Mouse (Mus musculus) stomach, embryonic 16.5 days (tissue): Measurements from ENCODE around the gene Dip2b. TPM values are rescaled to one million over a fixed set of nuclear protein-coding genes. Genes with fewer than 3 reads are reported as not detected.
"Not testable (repeated sequence)": the region's sequence is repeated elsewhere in the genome, so short reads cannot be mapped to it uniquely, and the experiment has no call there.

Experiments
- ATAC-seq: fragments of 200-750 bp; cut with Nextera tagmentation; 2 replicates; pipeline ENCODE4 v1.8.0; 2017; ENCODE audit warnings: moderate number of reproducible peaks, moderate TSS enrichment; ENCODE audit not compliant: insufficient read depth, low FRiP score
- H3K27ac ChIP-seq: fragments of 300-500 bp; sonication (generic); 2 replicates; pipeline ENCODE4 v1.5.1; 2014; ENCODE audit warnings: low read length
- H3K27me3 ChIP-seq: fragments of 300-500 bp; sonication (generic); 2 replicates; pipeline ENCODE4 v1.6.1; 2014; ENCODE audit warnings: low read length, control low read depth, mixed read lengths; ENCODE audit not compliant: control insufficient read depth, insufficient read depth
- H3K36me3 ChIP-seq: fragments of 300-500 bp; sonication (generic); 2 replicates; pipeline ENCODE4 v1.6.1; 2014; ENCODE audit warnings: low read length; ENCODE audit not compliant: control insufficient read depth, insufficient read depth
- H3K4me1 ChIP-seq: fragments of 300-500 bp; sonication (generic); 2 replicates; pipeline ENCODE4 v1.6.1; 2014; ENCODE audit warnings: low read length, control low read depth, mixed read lengths; ENCODE audit not compliant: control insufficient read depth, insufficient read depth
- H3K4me2 ChIP-seq: fragments of 300-500 bp; sonication (generic); 2 replicates; pipeline ENCODE4 v1.6.1; 2014; ENCODE audit warnings: low read depth, low read length, mixed read lengths
- H3K4me3 ChIP-seq: fragments of 300-500 bp; sonication (generic); replicated peaks from 2 replicates; pipeline ENCODE4 v1.5.1; 2014; ENCODE audit warnings: mild to moderate bottlenecking, low read length
- H3K9ac ChIP-seq: fragments of 300-500 bp; sonication (generic); 2 replicates; pipeline ENCODE4 v1.6.1; 2014; ENCODE audit warnings: low read length
- H3K9me3 ChIP-seq: fragments of 300-500 bp; sonication (generic); replicated peaks from 2 replicates; pipeline ENCODE4 v1.6.1; 2016; ENCODE audit warnings: low read length, control low read depth; ENCODE audit not compliant: control insufficient read depth
- WGBS: fragments of 180-500 bp; shearing (Covaris S2); extraction: QIAGEN DNeasy Blood & Tissue Kit; methylation state at CpG from one replicate; pipeline ENCODE4 v1.1.7; 2014; 5-methylcytosine and 5-hydroxymethylcytosine counted together
- polyA plus RNA-seq: library from polyadenylated mRNA; unstranded; fragments of >200 nt; fragmentation: Nextera tagmentation; extraction: Ambion mirVana; gene quantifications from 2 replicates; pipeline ENCODE4 v1.2.1, GENCODE M21; 2015

The Dip2b gene
- polyA plus RNA-seq, 1 experiment from 2014 or later: 10.4 TPM

GRCm38 (mm10) chr15:100248665-100249433 lies 210.4 kb downstream of the Dip2b start:
- WGBS: 91% methylated on average over 6 of the region's 6 CpGs
- ATAC-seq: no peak
- no peak overlapping the region for H3K4me2 ChIP-seq
- no peaks in the 10 kb centered on the region for H3K9me3 ChIP-seq
- no peaks in the 10 kb centered on the region for H3K4me1 ChIP-seq
- no peak overlapping the region for H3K9ac ChIP-seq
- H3K27me3 ChIP-seq: no peaks in the 10 kb centered on the region
- H3K4me3 ChIP-seq: no peak overlapping the region
- peaks cover 40% of the 10 kb centered on the region for H3K36me3 ChIP-seq
- no peak overlapping the region for H3K27ac ChIP-seq

GRCm38 (mm10) chr15:100251153-100251780 lies 212.8 kb downstream of the Dip2b start:
- no peak overlapping the region for H3K4me3 ChIP-seq
- no peaks in the 10 kb centered on the region for H3K27me3 ChIP-seq
- WGBS: 82% methylated on average over 6 of the region's 6 CpGs
- no peak overlapping the region for H3K4me2 ChIP-seq
- peaks cover 39% of the 10 kb centered on the region for H3K36me3 ChIP-seq
- no peak for ATAC-seq
- no peaks in the 10 kb centered on the region for H3K9me3 ChIP-seq
- no peak overlapping the region for H3K9ac ChIP-seq
- no peaks in the 10 kb centered on the region for H3K4me1 ChIP-seq
- no peak overlapping the region for H3K27ac ChIP-seq

- Histone ChIP-seq H3K9ac (no peak overlapping the region), H3K9me3 (no peaks in the 10 kb centered on the region), H3K27me3 (no peaks in the 10 kb centered on the region), H3K27ac (no peak overlapping the region), H3K36me3 (peaks cover 35% of the 10 kb centered on the region), H3K4me2 (no peak overlapping the region), H3K4me3 (no peak overlapping the region), H3K4me1 (no peaks in the 10 kb centered on the region)
- no peak for ATAC-seq
- 78% methylated on average over 6 of the region's 6 CpGs for WGBS
These were observed 217.9 kb downstream of the Dip2b start for GRCm38 (mm10) chr15:100256386-100256785.

GRCm38 (mm10) chr15:100257305-100257704 lies 218.8 kb downstream of the Dip2b start:
- no peaks in the 10 kb centered on the region for H3K9me3 ChIP-seq
- no peak overlapping the region for H3K4me2 ChIP-seq
- 85% methylated on average over 5 of the region's 5 CpGs for WGBS
- ATAC-seq: no peak
- H3K27ac ChIP-seq: no peak overlapping the region
- no peaks in the 10 kb centered on the region for H3K4me1 ChIP-seq
- no peak overlapping the region for H3K4me3 ChIP-seq
- H3K9ac ChIP-seq: no peak overlapping the region
- H3K27me3 ChIP-seq: no peaks in the 10 kb centered on the region
- H3K36me3 ChIP-seq: peaks cover 35% of the 10 kb centered on the region

GRCm38 (mm10) chr15:100258646-100259425 lies 220.4 kb downstream of the Dip2b start:
- H3K4me2 ChIP-seq: no peak overlapping the region
- H3K27ac ChIP-seq: no peak overlapping the region
- H3K36me3 ChIP-seq: peaks cover 22% of the 10 kb centered on the region
- H3K9me3 ChIP-seq: no peaks in the 10 kb centered on the region
- WGBS: 93% methylated on average over 7 of the region's 7 CpGs
- H3K4me3 ChIP-seq: no peak overlapping the region
- no peaks in the 10 kb centered on the region for H3K27me3 ChIP-seq
- H3K4me1 ChIP-seq: no peaks in the 10 kb centered on the region
- no peak for ATAC-seq
- no peak overlapping the region for H3K9ac ChIP-seq

GRCm38 (mm10) chr15:100260351-100260750 lies 221.9 kb downstream of the Dip2b start:
- ATAC-seq, H3K27me3 ChIP-seq, H3K9me3 ChIP-seq, H3K4me1 ChIP-seq, H3K4me3 ChIP-seq, H3K27ac ChIP-seq, H3K4me2 ChIP-seq, H3K9ac ChIP-seq: not testable (repeated sequence)
- H3K36me3 ChIP-seq: peaks cover 12% of the 10 kb centered on the region
- 91% methylated on average over 7 of the region's 7 CpGs for WGBS

- Histone ChIP-seq H3K27me3 (no peaks in the 10 kb centered on the region), H3K4me3 (no peak overlapping the region), H3K9ac (no peak overlapping the region), H3K4me1 (no peaks in the 10 kb centered on the region), H3K36me3 (peaks cover 3% of the 10 kb centered on the region; the same call in 1 of the 2 replicates), H3K27ac (no peak overlapping the region), H3K4me2 (no peak overlapping the region), H3K9me3 (no peaks in the 10 kb centered on the region)
- WGBS: 27% methylated on average over 4 of the region's 4 CpGs
- ATAC-seq: no peak
These were observed 224.9 kb downstream of the Dip2b start for GRCm38 (mm10) chr15:100263246-100263905.

GRCm38 (mm10) chr15:100265586-100266325 lies 227.3 kb downstream of the Dip2b start:
- no peak overlapping the region for H3K9ac ChIP-seq
- no peak overlapping the region for H3K27ac ChIP-seq
- WGBS: 72% methylated on average over 4 of the region's 5 CpGs
- no peaks in the 10 kb centered on the region for H3K4me1 ChIP-seq
- no peak for ATAC-seq
- H3K4me3 ChIP-seq: no peak overlapping the region
- H3K9me3 ChIP-seq: no peaks in the 10 kb centered on the region
- H3K27me3 ChIP-seq: no peaks in the 10 kb centered on the region
- no peak overlapping the region for H3K4me2 ChIP-seq
- no peaks in the 10 kb centered on the region for H3K36me3 ChIP-seq
